Mouse (Mus musculus) heart, adult 18-20 months (tissue): ENCODE measurements at regions not wholly inside any gene's neighbourhood (a gene's known extent, or its start where the extent isn't known, plus 50 kb on each side); places are given as distances from the start of the nearest gene placed in this dataset.
A peak's percentile ranks its signal among the peaks of the same experiment; 100 is the strongest.
"Not testable (repeated sequence)": the region's sequence is repeated elsewhere in the genome, so short reads cannot be mapped to it uniquely, and the experiment has no call there.

Experiments
- DNase-seq, 2 experiments: peaks; one replicate each; pipeline ENCODE4 v3.0.0; 2021 to 2022; ENCODE audit warnings: mixed read lengths in 1 of 2

DNA sequence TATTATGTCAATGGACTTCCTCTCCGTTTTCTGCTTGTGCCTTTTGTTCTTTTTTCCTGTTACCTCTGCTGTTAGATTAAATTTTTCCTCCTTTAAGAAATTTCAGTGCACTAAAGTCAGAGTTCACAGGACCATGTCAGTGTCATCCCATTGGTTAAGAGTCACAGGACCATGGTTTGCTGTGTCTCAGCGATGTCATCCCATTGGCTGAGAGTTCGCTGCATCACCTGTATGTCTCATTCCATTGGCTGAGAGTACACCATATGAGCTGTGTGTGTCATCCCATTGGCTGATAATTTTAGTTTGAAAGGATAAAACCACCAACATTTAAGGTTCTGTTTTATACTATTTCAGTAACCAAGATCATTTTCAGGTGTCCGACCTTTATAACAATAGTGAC lies 50.7 kb upstream of the Jade1 start:
- DNase-seq = no peak

DNA sequence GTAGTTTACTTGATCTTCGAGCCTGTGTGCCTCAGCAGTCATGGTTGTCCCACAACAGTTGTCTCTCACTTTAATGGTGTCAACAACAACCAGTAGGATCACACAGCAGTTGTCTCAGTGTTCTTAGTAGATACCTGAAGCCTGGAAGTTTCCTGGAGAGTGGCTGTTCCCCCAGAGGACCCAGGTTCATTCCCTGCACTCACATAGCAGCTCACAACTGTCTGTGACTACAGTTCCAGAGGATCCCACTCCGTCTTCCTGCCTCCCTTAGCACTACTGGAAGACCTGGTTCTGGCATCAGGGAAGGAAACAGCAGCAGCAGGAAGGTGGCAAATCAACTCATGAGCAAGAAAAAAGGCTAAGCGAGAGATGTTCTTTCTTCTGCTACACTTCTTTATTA lies 53.4 kb upstream of the Jade1 start:
- DNase-seq = no peak

DNA sequence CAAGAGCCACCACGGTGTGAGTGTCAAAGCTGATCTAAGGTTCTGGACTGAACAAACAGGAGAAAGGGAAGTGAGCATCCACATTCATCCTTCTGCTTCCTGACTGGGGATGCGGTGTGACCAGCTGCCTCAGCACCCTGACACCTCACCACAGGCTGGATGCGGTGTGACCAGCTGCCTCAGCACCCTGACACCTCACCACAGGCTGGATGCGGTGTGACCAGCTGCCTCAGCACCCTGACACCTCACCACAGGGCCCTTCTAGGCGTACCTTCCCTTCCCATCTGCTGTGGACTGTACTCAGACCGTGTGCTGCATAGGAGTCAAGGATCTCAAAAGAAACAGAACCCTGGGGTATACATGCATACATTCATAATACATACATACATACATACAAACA lies 53.9 kb upstream of the Jade1 start:
- DNase-seq = not testable (repeated sequence)

DNA sequence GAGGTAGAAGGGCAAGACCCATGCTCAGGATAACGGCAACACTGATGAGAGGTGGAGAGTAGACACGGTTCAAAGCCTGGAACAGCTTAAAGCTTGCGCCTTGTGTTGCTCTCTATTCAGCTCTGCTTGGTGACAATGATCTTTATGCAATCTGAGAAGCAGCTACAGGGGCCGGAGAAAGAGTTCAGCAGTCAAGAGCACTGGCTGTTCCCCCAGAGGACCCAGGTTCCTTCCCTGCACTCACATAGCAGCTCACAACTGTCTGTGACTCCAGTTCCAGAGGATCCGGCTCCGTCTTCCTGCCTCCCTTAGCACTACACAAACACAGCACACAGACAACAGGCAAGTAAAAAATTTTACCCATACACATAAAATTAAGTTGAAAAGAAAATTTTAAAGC lies 54.4 kb upstream of the Jade1 start:
- DNase-seq = peak in 1 of 2 experiments; percentile 34

DNA sequence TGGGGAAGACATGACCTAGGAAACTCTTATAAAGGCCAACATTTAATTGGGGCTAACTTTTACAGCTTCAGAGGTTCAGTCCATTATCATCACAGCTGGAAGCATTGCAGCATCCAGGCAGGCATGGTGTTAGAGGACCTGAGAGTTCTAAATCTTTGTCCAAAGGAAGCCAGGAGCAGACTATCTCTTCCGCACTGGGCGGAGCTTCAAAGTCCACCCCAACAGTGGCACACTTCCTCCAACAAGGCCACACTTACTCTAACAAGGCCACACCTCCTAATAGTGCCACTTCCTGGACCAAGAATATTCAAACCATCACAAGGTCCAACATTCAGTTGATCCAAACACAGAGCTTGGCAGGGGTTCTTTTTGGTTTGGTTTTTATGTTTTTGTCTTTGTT lies 55.9 kb upstream of the Jade1 start:
- peak in 1 of 2 experiments; percentile 13 for DNase-seq

DNA sequence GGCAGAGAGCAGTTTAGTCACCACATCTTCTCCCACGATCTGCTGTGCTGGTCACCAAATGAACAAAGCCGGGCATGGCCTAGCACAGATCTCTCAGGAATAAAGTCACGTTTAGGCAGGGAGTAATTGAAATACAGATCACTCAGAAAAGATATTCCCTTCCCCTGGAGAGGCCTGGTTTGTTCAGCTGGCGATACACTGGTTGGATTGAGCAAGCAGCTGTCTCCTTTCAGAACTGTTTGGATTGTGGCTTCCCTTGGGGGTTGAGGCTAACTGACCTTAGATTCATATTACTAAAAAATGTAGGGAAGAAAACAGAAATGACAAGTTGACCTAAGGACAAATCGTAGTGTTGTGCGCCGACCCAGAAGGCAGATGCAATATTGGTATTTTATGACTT lies 56.7 kb upstream of the Jade1 start:
- DNase-seq = peak; percentile 74 to 84

DNA sequence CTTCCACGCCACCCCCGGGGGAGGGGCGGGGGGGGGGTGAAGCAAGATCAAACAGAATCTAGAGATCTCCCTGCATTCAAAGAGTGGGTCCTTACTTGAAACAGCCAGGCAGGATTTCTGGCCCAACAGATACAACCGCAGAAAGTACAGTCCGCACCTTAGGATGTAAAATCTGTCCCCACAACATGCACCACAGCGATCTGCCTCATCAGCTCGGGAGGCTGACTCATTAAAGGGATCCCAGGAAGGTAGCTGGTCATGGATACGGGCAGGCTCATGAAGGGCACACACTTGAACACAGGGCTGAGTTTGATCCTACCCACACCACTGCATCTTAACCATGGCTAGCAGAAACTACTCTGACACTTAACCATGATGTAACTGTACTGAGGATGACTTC lies 57.8 kb upstream of the Jade1 start:
- no peak for DNase-seq

DNA sequence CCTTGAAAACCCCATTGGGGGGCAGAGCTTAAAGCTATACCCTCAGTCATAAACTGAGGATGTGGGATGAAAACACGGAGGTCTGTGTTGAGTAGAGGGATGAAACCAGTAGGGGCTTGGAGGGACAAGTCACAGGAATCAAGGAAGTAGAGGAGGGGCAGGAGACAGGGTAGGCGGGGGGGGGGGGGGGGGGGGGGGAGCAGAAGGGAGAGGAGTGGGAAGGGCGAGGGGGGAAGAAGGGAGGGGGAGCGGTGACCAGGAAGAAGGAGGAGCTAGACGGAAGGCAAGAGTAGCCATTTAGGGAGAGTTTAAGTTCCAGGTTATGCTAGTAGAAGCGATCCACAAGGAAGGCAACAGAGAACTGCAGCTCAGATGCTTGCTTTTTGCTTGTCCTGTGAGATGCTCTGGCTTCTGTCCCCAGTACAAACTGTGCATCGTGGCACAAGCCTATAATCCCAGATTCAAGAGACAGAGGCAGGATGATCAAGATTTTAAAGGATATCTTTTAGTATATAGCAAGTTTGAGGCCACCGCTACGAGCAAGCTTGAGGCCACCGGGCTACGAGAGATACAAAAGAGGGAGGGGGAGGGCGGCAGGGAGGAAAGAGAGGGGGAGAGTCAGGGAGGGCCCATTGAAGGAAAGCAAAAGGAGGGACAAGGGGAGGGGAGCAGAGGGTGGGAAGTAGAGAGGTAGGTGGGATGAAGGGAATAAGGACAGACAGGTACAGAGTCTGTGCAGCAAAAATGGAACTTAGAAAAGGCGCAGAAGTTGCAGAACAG lies 58.4 kb upstream of the Jade1 start:
- no peak for DNase-seq

DNA sequence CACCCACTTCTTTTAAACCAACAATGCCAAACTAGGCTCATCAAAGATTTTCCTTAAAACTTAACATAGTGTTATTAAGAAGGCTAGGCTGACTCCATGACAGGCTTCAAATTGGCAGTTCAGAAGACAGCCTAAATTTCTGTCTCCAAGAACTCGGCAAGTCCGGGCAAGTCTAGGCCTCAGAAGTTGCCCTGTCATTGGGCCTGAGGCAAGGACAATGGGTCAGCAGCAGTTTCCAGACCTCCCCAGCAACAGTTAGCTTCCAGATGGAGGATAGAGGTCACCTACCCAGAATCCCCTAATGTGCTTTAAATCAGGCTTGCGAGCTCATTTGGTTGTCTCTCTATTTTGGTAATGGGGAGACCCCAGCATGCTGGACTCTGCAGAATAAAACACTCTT lies 59.6 kb upstream of the Jade1 start:
- no peak for DNase-seq

DNA sequence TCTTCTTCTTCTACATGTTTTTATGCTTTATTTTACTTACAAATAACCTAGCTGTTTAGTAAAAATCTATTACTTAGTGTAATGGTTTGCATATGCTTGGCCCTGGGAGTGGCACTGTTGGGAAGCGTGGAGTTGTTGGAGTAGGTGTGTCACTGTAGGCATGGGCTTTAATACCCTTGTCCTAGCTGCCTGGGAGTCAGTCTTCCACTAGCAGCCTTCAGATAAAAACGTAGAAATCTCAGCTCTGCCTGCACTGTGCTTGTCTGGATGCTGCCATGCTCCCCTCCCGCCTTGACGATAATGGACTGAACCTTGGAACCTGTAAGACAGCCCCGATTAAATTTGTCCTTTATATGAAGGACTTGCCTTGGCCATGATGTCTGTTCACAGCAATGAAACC lies 60.4 kb upstream of the Jade1 start:
- DNase-seq = no peak

DNA sequence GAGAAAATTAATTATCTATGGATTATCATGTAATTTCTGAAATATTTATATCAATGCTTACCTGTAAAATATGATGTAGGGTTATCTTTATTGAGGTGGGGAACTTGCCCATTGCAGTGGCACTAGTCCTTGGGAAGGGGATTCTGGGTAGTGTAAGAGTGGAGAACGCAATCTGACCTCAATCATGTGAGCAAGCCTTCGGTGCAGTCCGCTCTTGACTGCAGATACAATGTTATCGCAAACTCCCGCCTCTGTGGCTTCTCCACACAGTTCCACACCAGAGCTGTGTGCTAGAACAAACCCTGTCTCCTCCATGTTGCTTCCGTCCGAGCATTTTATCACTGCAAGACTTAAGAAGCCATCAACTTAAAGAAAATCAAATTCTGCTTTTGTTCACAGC lies 62.1 kb upstream of the Jade1 start:
- no peak for DNase-seq

DNA sequence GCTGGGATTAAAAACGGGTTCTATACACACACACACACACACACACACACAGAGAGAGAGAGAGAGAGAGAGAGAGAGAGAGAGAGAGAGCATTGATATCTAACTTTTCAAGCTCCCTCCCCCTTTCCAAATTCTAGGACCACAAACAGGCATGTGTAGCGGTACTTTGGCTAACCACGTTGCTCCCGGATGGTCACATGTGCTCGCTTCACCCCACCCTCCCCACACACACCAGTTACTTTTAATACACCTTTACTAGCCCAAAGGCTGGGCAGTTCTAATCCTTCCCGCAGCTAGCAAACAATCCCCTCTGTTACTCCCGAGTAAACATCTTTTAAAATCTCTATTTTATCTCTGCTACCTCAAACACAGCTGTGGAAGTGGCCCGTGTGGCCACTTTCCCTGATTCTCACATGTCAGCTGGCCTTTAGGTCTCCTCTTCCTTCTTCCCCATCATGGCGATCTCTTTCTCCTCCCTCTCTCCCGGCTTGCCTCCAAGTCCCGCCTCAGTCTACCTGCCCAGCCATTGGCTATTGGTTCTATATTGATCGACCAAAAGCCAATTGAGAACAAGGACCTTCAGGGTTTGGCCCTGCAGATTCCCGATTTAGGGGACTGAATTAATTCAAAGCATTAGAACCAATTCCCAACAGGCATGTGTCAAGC lies 62.7 kb upstream of the Jade1 start:
- DNase-seq = no peak

DNA sequence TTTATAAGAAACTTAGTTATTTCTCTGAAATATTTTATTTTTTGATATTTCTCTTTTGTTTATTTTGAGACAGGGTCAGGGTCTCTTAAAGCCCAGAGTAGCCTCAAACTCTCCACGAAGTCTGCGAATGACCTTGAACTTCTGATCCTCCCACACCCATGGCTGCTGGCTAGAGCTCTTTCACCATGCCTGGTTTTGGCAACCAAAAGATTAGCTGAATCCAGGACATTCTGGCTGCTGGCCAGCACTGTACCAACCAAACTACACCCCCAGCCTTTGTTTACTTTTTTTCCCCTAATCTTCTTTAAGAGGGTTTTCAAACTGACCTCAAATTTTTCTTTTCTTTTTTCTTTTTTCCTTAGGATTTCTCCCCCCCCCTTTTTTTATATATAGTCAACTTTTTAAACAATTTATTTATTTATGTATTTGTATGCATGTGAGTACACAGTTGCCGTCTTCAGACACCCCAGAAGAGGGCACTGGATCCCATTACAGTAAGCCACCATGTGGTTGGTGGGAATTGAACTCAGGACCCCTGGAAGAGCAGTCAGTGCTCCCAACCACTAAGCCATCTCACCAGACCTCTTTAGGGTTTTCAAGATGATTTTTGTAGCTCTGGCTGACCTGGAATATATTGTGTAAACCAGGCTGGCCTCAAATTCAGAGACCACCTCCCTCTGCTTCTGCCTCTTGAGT lies 63.4 kb upstream of the Jade1 start:
- DNase-seq = peak in 1 of 2 experiments; percentile 21

DNA sequence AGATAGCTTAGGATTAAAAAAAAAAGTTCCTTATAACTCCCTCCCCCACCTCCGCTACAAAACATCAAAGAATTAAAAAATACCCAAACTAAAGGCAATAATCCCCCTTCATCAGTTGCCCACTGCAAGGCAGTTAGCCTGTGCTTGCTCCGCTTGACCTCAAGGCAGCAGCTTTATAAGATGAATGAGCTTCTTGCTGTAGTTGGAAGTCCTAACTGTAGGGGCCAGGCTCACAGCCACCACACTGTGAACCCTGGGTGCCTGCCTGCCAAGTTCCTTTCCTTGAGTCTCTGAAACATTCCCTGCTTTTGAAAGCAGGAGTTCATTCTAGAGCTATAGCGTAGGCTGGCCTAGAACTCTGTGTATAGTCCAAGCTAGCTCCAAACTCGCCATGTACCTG lies 64.3 kb upstream of the Jade1 start:
- no peak for DNase-seq

DNA sequence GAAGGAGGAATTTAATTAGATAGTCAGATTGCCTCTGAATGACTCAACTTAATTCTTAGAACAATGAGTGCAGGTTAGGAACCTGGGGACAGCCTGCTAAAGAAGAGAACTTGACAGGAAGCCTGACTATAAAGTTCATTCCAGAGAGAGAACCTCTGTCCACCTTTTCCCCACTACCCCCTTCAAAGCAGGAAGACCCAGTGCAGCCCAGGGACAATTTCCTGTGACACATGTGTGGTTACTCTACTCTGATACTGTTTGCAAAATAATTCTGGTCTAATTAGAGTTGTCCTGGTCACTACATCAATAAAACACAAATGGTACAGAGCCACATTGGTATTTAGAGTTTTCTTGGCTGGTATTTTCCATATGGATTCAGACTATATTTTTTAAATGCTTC lies 65.5 kb upstream of the Jade1 start:
- DNase-seq = no peak

DNA sequence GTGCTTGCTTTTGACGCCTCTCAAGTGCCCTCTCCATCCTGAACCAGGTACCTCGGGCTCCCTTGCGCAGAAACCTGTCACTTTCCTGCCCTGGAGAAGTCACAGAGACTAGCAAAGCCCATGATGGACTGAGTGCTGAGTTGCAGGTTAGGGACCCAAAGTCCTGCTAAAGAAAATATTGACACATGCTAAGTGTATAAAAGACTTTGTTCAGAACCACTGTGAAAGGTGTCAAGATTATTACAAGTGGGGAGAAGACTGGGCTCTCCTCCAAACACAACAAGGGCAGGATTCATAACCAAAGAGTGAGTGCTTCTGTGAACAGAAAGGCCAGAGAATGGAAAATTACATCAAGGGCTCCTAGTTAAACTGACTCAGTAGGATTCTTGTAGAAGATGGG lies 66.0 kb upstream of the Jade1 start:
- DNase-seq = no peak

DNA sequence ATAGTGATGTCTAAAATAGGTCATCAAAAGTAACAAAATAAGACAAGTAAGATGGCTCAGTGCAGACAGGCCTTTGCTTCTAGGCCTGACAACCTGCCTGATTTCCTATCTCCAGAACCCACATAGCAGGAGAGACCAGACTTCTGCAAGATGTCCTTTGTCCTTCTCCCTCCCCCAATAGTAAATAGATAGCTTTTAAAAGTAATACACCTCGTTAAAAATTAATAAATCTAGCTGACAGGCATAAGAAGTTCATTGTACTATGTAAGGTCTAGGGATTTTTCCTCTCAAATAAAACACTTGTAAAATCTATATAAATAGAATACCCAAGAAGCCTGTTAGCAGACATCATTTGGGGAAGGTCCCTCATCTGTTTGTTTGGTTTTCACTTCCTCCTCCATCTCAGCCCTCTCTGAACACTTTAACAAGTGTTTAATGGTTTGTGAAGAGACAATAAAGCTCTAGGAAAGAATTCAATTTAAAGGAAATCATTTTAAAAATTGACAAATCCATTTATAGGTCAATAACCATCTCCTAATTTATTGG lies 67.2 kb upstream of the Jade1 start:
- DNase-seq = no peak

DNA sequence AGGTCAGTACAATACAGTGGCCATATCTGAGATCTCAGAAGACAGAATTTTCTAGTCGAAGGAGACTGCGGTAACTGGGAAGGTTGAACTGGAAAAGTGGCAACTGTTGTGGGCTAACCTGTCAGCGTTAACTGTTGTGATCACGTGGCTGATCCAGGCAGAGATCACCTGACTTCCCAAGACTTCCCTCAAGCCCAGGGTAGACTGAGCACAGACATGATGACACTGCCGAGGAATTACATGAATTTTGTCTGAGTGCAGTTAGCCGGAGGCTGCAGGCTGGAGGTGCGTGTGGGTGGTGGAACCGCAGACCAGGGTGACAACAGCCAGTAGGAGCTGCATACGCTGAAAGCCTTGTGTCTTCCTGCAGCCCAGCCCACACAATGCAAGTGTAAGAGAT lies 70.6 kb upstream of the Jade1 start:
- DNase-seq = no peak

DNA sequence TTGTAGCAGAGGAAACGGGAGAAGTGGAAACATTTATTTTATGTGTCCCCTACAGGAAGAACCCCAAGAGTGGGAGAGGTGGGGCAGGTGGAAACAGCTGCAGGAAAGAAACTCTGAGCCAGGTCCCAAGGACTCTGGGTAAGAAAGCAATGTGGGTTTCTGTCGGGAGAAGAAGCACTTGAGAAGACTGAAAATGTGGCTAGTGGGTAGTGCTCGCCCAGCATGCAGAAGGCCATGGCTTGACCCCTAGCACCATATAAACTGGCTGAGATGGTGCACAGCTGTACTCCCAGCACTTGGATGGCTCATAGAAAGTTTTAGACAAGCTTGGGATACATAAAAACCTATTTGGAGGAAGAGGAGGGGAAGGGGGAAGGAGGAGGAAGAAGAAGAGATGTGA lies 71.9 kb upstream of the Jade1 start:
- DNase-seq = no peak

DNA sequence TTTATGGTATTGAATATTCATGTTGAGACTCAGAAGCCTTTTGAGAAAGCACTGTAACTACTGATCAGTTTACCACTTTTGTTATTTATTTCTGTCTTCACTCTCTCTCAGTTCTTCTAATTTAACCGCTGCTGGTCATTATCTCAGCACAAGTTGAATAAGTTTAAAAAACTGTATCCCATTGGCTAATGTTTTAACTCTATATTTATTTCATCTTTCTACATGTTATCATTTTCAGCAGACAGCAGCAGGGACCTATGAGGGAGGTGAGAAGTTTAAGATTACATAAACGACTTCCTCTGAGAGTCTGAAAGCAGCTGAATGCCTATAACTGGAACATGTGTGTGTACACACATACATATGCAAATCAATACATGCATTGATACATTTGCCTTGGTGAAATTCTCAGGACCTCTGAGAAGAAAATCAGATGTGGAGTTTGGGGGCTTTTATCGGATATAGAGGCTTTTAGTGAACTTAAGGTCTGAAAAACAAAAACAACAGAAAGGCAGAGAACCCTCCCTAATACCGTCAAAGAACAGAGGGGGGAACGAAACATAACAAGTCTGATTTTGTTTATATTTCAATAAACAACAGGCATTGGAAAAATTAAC lies 72.5 kb upstream of the Jade1 start:
- DNase-seq = no peak

DNA sequence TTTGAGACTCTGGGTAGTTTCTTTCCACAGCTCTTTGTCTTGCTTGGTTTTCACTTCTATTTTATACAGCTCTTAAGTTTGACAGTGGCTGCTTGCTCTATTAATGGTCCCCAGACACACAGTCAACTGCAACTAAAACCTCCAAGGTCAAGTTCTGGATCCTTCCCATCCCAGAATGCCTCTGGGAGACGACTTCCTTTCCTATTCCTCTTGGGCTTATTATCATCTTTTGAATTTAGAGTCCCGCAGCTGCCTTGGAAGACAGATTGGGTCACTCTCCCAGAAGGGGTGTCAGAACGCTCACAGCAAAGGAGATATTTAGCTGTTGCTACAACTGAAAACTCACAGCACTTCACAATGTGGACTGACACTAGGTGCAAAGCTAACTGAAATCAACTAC lies 75.3 kb upstream of the Jade1 start:
- DNase-seq = peak; percentile 29 to 67

DNA sequence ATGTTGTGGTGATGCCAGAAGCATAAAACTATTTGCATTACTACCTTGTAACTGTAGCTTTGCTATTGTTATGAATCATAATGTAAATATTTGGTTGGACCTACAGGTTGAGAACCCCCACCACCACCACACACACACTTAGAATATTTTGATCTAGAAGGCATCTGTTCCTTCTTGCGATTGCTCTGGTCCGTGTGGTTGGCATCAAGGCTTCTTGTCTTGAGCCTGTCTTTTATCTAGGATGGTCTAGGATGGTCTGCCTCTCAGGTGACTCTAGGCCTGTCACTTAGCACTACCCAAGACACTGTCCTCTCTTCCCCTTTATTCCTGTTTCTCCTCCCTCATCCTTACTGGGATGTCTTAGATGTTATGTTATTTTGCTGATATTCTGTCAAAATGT lies 76.6 kb upstream of the Jade1 start:
- no peak for DNase-seq

DNA sequence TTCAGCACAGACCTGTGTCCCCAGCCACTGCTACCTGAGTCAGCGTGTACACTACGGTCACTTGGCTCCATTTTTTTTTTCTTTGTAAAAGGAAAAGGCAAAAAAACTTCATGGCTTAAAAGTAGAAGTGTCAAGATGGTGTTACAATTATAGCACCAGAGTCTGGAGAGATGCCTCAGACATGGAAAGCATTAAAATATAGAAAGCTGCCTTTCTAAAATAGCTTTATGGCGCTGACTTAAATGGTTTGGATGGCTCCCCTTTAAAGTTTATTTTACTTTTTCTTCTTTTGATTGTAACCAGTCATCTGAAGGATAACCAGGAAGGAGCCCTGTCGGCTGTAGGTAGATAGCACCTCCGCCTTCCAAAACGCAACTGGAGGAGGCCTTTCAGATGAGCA lies 79.0 kb upstream of the Jade1 start:
- DNase-seq = no peak
